Mouse (Mus musculus): ENCODE results near the gene Nin. TPM values are rescaled to one million over a fixed set of nuclear protein-coding genes. Genes with fewer than 3 reads are reported as not detected.

The Nin gene
- polyA plus RNA-seq, 1 experiment from 2014 or later, result 15.7 TPM

GRCm38 (mm10) chr12:70101823-70102222, 11.7 kb downstream of the Nin start:
- H3K4me2 ChIP-seq (replicated peaks), result no peak overlapping the region
- ATAC-seq (ENCODE audit: low FRiP score), result no peak
- no peaks in the 10 kb centered on the region for H3K9me3 ChIP-seq (replicated peaks)
- no peak overlapping the region for H3K27ac ChIP-seq
- no peak overlapping the region for H3K4me3 ChIP-seq
- no peak overlapping the region for H3K9ac ChIP-seq
- 85% methylated on average over 5 of the region's 5 CpGs for WGBS
- no peaks in the 10 kb centered on the region for H3K27me3 ChIP-seq
- H3K4me1 ChIP-seq, result peaks cover 40% of the 10 kb centered on the region
- H3K36me3 ChIP-seq, result peaks cover 10% of the 10 kb centered on the region; the same call in 1 of the 2 replicates

DNA sequence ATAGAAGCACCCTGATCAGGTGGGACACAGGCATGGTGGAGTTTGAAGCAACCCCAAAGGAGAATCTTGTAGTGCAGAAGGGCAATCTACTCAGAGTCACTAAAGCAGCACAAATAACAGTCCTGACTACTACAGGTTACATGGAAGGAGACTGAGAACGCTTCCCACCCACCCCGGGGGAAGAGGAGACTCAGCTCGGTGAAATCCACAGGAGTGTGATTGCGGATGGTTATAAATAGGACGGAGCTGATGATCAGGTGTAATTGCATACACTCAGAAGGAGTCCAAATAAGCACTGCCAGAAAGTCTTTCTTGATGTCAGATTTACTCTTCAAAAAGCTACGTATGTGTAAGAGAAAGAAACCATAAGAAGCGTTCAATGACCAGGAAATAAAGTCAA, 15.6 kb downstream of the Nin start:
- Histone ChIP-seq H3K27me3 (no peaks in the 10 kb centered on the region), H3K4me2 (replicated peaks) (no peak overlapping the region), H3K9me3 (replicated peaks) (no peaks in the 10 kb centered on the region), H3K4me3 (no peak overlapping the region), H3K4me1 (peaks cover 24% of the 10 kb centered on the region), H3K36me3 (peaks cover 10% of the 10 kb centered on the region; the same call in 1 of the 2 replicates), H3K9ac (no peak overlapping the region), H3K27ac (no peak overlapping the region)
- WGBS, result 94% methylated on average over 7 of the region's 7 CpGs
- ATAC-seq (ENCODE audit: low FRiP score), result no peak

GRCm38 (mm10) chr12:70097316-70097715, 16.2 kb downstream of the Nin start:
- WGBS, result 92% methylated on average over 3 of the region's 3 CpGs
- ATAC-seq (ENCODE audit: low FRiP score), result no peak
- H3K27me3 ChIP-seq, result no peaks in the 10 kb centered on the region
- no peaks in the 10 kb centered on the region for H3K9me3 ChIP-seq (replicated peaks)
- no peak overlapping the region for H3K9ac ChIP-seq
- H3K4me1 ChIP-seq, result peaks cover 23% of the 10 kb centered on the region
- H3K36me3 ChIP-seq, result peaks cover 7% of the 10 kb centered on the region; the same call in 1 of the 2 replicates
- H3K4me3 ChIP-seq, result no peak overlapping the region
- no peak overlapping the region for H3K27ac ChIP-seq
- H3K4me2 ChIP-seq (replicated peaks), result no peak overlapping the region

DNA sequence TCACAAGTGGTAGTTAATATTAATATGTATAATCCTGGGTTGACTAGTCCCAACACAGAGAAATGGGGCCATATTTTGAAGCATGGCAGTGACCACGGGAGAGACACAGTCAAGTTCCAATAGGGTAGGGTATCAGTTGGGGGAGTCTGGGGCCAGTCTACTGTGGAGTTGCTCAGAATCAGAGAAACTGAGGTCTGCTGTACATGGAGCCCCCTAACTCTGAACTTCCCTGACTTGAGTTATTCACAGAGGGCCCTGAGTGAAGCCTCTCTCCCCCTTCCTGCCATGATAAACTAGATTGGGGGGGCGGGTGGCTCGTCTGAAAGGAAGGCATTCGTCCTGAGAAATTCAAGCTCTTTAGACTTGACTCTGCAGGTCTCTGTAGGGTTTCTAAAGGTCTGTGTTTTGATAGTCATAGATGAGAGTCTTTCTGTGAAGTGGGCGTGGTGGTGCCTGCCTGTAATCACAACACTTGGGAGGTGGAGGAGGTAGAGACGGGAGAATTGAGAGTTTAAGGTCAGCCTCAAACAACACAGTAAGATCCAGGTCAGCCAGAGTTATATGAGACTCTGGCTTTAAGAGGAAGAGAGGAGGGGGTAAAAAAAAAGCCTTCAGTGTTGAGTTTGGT, 20.1 kb downstream of the Nin start:
- Histone ChIP-seq H3K4me3 (no peak overlapping the region), H3K9ac (no peak overlapping the region), H3K9me3 (replicated peaks) (0 out of 2 replicates have a peak, but pooled peaks cover 2% of the 10 kb centered on the region), H3K27ac (no peak overlapping the region), H3K36me3 (no peaks in the 10 kb centered on the region), H3K4me2 (replicated peaks) (no peak overlapping the region), H3K27me3 (no peaks in the 10 kb centered on the region), H3K4me1 (peaks cover 20% of the 10 kb centered on the region)
- 77% methylated on average over 6 of the region's 6 CpGs for WGBS
- ATAC-seq (ENCODE audit: low FRiP score), result no peak

GRCm38 (mm10) chr12:70088297-70088696, 25.2 kb downstream of the Nin start:
- H3K9me3 ChIP-seq (replicated peaks), result 0 out of 2 replicates have a peak, but pooled peaks cover 2% of the 10 kb centered on the region
- H3K27ac ChIP-seq, result no peak overlapping the region
- ATAC-seq (ENCODE audit: low FRiP score), result no peak
- no peaks in the 10 kb centered on the region for H3K27me3 ChIP-seq
- H3K36me3 ChIP-seq, result no peaks in the 10 kb centered on the region
- no peak overlapping the region for H3K4me3 ChIP-seq
- no peak overlapping the region for H3K9ac ChIP-seq
- no peak overlapping the region for H3K4me2 ChIP-seq (replicated peaks)
- WGBS, result 92% methylated on average over 4 of the region's 4 CpGs
- no peaks in the 10 kb centered on the region for H3K4me1 ChIP-seq

GRCm38 (mm10) chr12:70085351-70085750, 28.2 kb downstream of the Nin start:
- Histone ChIP-seq H3K4me1 (no peaks in the 10 kb centered on the region), H3K4me2 (replicated peaks) (no peak overlapping the region), H3K4me3 (no peak overlapping the region), H3K36me3 (no peaks in the 10 kb centered on the region), H3K9me3 (replicated peaks) (no peaks in the 10 kb centered on the region), H3K27me3 (no peaks in the 10 kb centered on the region), H3K9ac (no peak overlapping the region), H3K27ac (no peak overlapping the region)
- ATAC-seq (ENCODE audit: low FRiP score), result no peak
- 82% methylated on average over 3 of the region's 3 CpGs for WGBS

GRCm38 (mm10) chr12:70084198-70084597, 29.3 kb downstream of the Nin start:
- H3K4me1 ChIP-seq, result no peaks in the 10 kb centered on the region
- no peaks in the 10 kb centered on the region for H3K27me3 ChIP-seq
- H3K4me3 ChIP-seq, result no peak overlapping the region
- H3K27ac ChIP-seq, result no peak overlapping the region
- H3K4me2 ChIP-seq (replicated peaks), result no peak overlapping the region
- H3K9ac ChIP-seq, result no peak overlapping the region
- no peaks in the 10 kb centered on the region for H3K36me3 ChIP-seq
- no peak for ATAC-seq (ENCODE audit: low FRiP score)
- no peaks in the 10 kb centered on the region for H3K9me3 ChIP-seq (replicated peaks)
- 95% methylated on average over 5 of the region's 5 CpGs for WGBS

DNA sequence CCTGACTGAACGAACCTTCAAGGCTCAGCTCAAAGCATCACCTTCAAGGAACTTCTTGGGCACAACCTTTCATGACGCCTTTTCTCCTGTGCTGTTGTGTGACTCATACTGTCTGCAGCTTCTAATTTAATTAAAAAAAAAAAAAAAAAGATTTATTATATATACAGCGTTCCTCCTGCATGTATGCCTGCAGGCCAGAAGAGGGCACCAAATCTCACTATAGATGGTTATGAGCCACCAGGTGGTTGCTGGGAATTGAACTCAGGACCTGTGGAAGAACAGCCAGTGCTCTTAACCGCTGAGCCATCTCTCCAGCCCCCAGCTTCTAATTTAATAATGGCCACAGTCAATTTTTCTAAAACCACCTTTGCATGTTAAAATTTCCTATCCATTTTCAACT, 29.8 kb downstream of the Nin start:
- no peaks in the 10 kb centered on the region for H3K9me3 ChIP-seq (replicated peaks)
- no peaks in the 10 kb centered on the region for H3K4me1 ChIP-seq
- no peak overlapping the region for H3K27ac ChIP-seq
- ATAC-seq (ENCODE audit: low FRiP score), result no peak
- no peaks in the 10 kb centered on the region for H3K36me3 ChIP-seq
- no peaks in the 10 kb centered on the region for H3K27me3 ChIP-seq
- WGBS, result 97% methylated on average over 4 of the region's 4 CpGs
- H3K9ac ChIP-seq, result no peak overlapping the region
- H3K4me3 ChIP-seq, result no peak overlapping the region
- no peak overlapping the region for H3K4me2 ChIP-seq (replicated peaks)

- H3K9ac ChIP-seq, result no peak overlapping the region
- no peaks in the 10 kb centered on the region for H3K4me1 ChIP-seq
- H3K27ac ChIP-seq, result no peak overlapping the region
- H3K9me3 ChIP-seq (replicated peaks), result no peaks in the 10 kb centered on the region
- ATAC-seq (ENCODE audit: low FRiP score), result no peak
- H3K27me3 ChIP-seq, result no peaks in the 10 kb centered on the region
- WGBS, result 93% methylated on average over 3 of the region's 3 CpGs
- no peak overlapping the region for H3K4me2 ChIP-seq (replicated peaks)
- H3K4me3 ChIP-seq, result no peak overlapping the region
- 0 out of 2 replicates have a peak, but pooled peaks cover under 1% of the 10 kb centered on the region for H3K36me3 ChIP-seq
Measured at GRCm38 (mm10) chr12:70082935-70083532, 30.5 kb downstream of the Nin start.

DNA sequence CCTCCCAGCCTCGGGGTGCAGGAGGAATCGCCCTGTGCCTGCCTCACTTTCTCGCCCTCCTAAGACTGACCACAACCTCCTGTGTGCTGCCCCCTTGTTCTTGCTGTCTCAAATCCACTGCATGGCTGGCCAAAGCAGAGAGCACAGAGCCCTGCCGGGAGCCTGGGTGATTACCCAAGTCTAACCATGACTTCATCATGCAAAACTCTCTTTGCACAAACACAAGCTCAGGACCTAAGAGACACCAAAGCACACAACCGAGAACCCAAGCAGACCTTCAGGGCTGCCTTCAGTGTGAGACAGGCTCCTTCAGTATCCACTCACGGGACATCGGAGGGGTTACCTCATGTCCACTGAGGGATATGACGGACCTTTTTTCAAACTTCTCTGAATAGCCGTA, 31.0 kb downstream of the Nin start:
- H3K27me3 ChIP-seq, result no peaks in the 10 kb centered on the region
- 93% methylated on average over 9 of the region's 9 CpGs for WGBS
- H3K4me1 ChIP-seq, result no peaks in the 10 kb centered on the region
- H3K4me3 ChIP-seq, result no peak overlapping the region
- H3K9ac ChIP-seq, result no peak overlapping the region
- H3K27ac ChIP-seq, result no peak overlapping the region
- no peak for ATAC-seq (ENCODE audit: low FRiP score)
- no peaks in the 10 kb centered on the region for H3K9me3 ChIP-seq (replicated peaks)
- no peak overlapping the region for H3K4me2 ChIP-seq (replicated peaks)
- 0 out of 2 replicates have a peak, but pooled peaks cover 3% of the 10 kb centered on the region for H3K36me3 ChIP-seq

DNA sequence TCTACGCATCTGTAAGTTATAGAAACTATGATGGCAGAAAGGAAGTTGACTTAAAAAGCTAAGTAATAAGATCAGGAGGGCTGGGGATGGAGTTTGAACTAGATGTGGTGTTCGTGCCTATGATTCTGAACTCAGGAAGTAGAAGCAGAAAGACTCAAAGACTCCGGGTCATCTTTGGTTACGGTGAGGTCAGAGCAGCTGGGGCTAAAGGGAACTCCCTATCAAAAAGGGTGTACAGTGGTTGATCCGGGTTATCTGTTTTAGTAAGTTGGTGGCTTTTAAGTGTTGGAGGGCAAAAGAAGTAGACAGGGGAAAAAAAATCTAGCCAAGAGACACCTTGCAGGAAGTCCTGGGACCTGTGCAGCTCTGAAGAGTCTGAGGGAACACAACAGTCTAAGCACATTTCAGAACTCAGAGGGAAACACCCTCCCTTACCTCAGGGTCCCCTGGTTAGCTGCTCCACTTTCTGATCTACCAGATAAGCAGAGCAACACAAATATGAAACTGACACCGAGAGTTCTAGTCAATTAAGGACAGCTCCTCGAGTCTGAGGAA, 35.0 kb downstream of the Nin start:
- Histone ChIP-seq H3K4me3 (no peak overlapping the region), H3K9me3 (replicated peaks) (no peaks in the 10 kb centered on the region), H3K27ac (no peak overlapping the region), H3K27me3 (no peaks in the 10 kb centered on the region), H3K36me3 (peaks cover 8% of the 10 kb centered on the region; the same call in 1 of the 2 replicates), H3K4me1 (no peaks in the 10 kb centered on the region), H3K9ac (no peak overlapping the region), H3K4me2 (replicated peaks) (no peak overlapping the region)
- no peak for ATAC-seq (ENCODE audit: low FRiP score)
- WGBS, result 87% methylated on average over 7 of the region's 7 CpGs

DNA sequence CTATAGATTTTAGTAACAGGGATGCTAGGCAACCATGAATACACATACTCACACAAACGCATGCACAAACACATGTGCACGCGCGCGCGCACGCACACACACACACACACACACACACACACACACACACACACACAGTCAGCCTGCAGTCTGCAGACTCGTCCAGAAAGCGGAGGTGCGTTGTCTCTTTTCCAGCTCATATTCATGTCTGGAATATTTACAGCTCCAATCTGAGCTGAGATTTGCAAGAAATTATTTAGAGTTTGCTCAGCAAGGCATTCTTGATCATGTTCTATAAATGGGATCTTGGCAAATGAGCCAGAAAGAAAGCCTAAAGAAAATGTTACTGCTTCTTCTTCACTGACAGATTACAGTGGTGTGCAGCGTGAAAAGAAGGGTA, 37.0 kb downstream of the Nin start:
- no peak overlapping the region for H3K27ac ChIP-seq
- H3K9me3 ChIP-seq (replicated peaks), result no peaks in the 10 kb centered on the region
- H3K4me2 ChIP-seq (replicated peaks), result no peak overlapping the region
- no peaks in the 10 kb centered on the region for H3K27me3 ChIP-seq
- peaks cover 8% of the 10 kb centered on the region; the same call in 1 of the 2 replicates for H3K36me3 ChIP-seq
- H3K4me1 ChIP-seq, result no peaks in the 10 kb centered on the region
- H3K4me3 ChIP-seq, result no peak overlapping the region
- WGBS, result 91% methylated on average over 11 of the region's 11 CpGs
- H3K9ac ChIP-seq, result no peak overlapping the region
- ATAC-seq (ENCODE audit: low FRiP score), result no peak

- no peak overlapping the region for H3K4me2 ChIP-seq (replicated peaks)
- no peak overlapping the region for H3K4me3 ChIP-seq
- no peak overlapping the region for H3K9ac ChIP-seq
- 90% methylated on average over 2 of the region's 2 CpGs for WGBS
- peaks cover 8% of the 10 kb centered on the region; the same call in 1 of the 2 replicates for H3K36me3 ChIP-seq
- ATAC-seq (ENCODE audit: low FRiP score), result no peak
- no peaks in the 10 kb centered on the region for H3K9me3 ChIP-seq (replicated peaks)
- H3K4me1 ChIP-seq, result peaks cover 12% of the 10 kb centered on the region
- no peaks in the 10 kb centered on the region for H3K27me3 ChIP-seq
- H3K27ac ChIP-seq, result no peak overlapping the region
Measured at GRCm38 (mm10) chr12:70075001-70075400, 38.5 kb downstream of the Nin start.
